Mouse (Mus musculus): ENCODE measurements around the gene Gm10197. TPM values are rescaled to one million over a fixed set of nuclear protein-coding genes. Genes with fewer than 3 reads are reported as not detected.

Gm10197 gene
- polyA plus RNA-seq, 1 experiment = not detected

DNA sequence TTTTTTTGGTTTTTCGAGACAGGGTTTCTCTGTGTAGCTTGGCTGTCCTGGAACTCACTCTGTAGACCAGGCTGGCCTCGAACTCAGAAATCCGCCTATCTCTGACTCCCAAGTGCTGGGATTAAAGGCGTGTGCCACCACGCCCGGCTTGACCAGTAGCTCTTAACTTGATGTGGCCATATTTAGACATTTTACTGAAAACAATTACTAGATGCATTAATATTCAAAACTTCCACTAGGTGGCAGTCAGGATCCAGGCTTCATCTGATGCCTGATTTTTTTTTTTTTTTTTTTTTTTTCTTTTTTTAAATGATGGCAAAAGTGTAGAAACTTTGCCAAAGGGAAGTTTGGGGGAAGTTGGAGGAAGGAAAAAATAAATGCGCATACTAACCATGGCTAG is 23.0 kb upstream of the Gm10197 start:
- TF ChIP-seq POLR2A (IDR thresholded peaks at IDR 0.05; ENCODE audit: extremely low read depth, insufficient read depth, low read length) (no peak), CTCF (IDR thresholded peaks at IDR 0.05; ENCODE audit: extremely low read depth, insufficient read depth, low read length) (peak; percentile 15; the same call in 1 of the 2 replicates)
- Histone ChIP-seq H3K27ac (ENCODE audit: insufficient read depth, low read length) (no peak overlapping the region), H3K4me1 (ENCODE audit: control insufficient read depth, insufficient read depth, low read length) (no peaks in the 10 kb centered on the region), H3K4me3 (ENCODE audit: insufficient read depth, low read length) (no peak overlapping the region)

DNA sequence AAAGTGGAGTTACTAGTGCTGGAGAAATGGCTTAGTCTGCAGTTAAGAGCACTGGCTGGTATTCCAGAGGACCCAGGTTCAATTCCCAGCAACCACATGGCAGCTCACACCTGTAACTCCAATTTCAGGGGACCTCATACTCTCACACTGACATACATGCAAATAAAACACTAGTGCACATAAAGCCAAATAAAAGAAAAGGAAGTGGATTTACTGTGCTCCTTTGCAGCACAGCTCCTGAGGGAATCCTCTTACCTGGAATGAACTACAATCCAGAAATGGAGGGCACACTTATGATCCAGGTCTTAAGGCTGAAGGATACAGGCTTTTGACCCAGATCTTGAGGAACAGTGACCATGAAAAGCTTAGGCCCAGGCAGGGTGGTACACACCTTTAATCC is 22.1 kb upstream of the Gm10197 start:
- no peak overlapping the region for H3K4me3 ChIP-seq (ENCODE audit: insufficient read depth, low read length)
- TF ChIP-seq CTCF (IDR thresholded peaks at IDR 0.05; ENCODE audit: extremely low read depth, insufficient read depth, low read length) (no peak), POLR2A (IDR thresholded peaks at IDR 0.05; ENCODE audit: extremely low read depth, insufficient read depth, low read length) (no peak)
- H3K27ac ChIP-seq (ENCODE audit: insufficient read depth, low read length) = no peak overlapping the region
- H3K4me1 ChIP-seq (ENCODE audit: control insufficient read depth, insufficient read depth, low read length) = no peaks in the 10 kb centered on the region

DNA sequence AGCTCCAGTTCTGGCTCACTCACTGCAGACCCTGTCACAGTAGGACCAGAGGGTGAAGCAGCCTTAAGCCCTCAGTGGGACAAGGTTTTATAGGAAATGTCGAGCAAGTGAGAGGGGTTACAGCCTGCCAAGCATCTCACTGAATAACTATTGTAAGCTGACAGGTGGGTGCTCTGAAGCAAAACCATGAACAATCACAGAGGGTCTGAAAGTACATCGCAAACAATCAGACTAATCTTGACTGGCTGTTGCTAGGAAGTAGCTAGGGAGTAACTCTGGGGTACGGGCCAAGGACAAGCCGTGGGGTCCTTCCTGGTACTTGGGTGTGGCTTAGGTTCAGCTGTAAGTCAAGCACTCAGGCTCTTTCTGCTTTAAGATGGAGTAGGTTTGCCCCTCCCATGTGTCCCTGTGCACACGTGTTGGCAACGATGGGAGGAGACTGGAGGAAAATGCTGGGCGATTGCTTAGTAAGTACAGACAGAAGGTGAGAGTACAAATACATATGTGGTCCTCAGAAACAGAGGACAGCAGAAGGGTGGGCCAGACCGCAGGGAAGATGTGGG is 21.3 kb upstream of the Gm10197 start:
- Histone ChIP-seq H3K27ac (ENCODE audit: insufficient read depth, low read length) (no peak overlapping the region), H3K4me3 (ENCODE audit: insufficient read depth, low read length) (no peak overlapping the region), H3K4me1 (ENCODE audit: control insufficient read depth, insufficient read depth, low read length) (no peaks in the 10 kb centered on the region)
- TF ChIP-seq CTCF (IDR thresholded peaks at IDR 0.05; ENCODE audit: extremely low read depth, insufficient read depth, low read length) (no peak), POLR2A (IDR thresholded peaks at IDR 0.05; ENCODE audit: extremely low read depth, insufficient read depth, low read length) (no peak)

DNA sequence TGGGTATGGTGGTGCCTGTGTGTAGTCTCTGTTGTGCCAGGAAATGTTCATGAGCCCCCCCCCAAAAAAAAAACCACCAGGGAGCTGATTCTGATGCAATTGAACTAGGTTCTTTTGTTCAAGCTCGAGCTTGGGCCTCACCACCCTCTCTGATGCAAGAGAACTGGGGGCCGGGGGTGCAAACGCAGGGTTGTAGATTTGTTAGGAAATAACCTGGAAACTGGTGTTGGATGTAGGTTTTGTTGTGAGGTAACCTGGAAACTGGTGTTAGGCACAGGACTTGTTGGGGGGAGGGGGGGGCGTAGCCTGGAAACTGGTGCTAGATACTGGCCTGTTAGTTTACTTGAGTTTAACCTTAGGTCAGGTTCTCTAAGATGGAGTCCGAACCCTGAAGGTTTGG is 20.2 kb upstream of the Gm10197 start:
- Histone ChIP-seq H3K4me3 (ENCODE audit: insufficient read depth, low read length) (peak overlapping the region; percentile 49; the same call in 1 of the 2 replicates), H3K4me1 (ENCODE audit: control insufficient read depth, insufficient read depth, low read length) (no peaks in the 10 kb centered on the region), H3K27ac (ENCODE audit: insufficient read depth, low read length) (no peak overlapping the region)
- TF ChIP-seq CTCF (IDR thresholded peaks at IDR 0.05; ENCODE audit: extremely low read depth, insufficient read depth, low read length) = no peak
- TF ChIP-seq POLR2A (IDR thresholded peaks at IDR 0.05; ENCODE audit: extremely low read depth, insufficient read depth, low read length) = no peak

GRCm38 (mm10) chr19:53391386-53391785 is 19.8 kb upstream of the Gm10197 start:
- H3K27ac ChIP-seq (ENCODE audit: insufficient read depth, low read length) = no peak overlapping the region
- peak overlapping the region; percentile 49; the same call in 1 of the 2 replicates for H3K4me3 ChIP-seq (ENCODE audit: insufficient read depth, low read length)
- no peaks in the 10 kb centered on the region for H3K4me1 ChIP-seq (ENCODE audit: control insufficient read depth, insufficient read depth, low read length)
- TF ChIP-seq POLR2A (IDR thresholded peaks at IDR 0.05; ENCODE audit: extremely low read depth, insufficient read depth, low read length) (no peak), CTCF (IDR thresholded peaks at IDR 0.05; ENCODE audit: extremely low read depth, insufficient read depth, low read length) (no peak)

DNA sequence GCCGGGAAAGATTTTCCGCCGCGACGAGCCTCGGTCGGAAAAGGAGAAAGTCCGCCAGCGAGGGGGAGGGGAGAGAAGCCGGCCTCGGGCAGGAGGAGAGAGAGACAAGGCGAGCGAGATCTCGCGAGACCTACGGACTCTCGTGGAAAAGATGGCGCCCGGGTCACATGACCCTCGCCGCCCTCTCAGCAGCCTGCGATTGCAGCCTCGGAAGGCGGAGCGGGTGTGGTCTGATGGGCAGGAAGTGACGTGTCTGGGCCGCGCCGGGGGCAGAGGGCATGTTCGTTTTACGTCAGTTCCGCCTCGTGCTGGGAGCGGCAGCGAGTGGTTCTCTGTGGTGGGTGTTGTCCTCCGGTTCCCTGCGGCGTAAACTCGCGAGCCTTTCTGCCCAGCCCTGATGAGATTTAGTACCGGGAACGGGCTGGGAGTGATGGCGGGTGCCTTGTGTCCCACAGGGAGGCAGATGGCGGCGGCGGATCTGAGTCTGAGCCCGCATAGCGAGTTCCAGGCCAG is 19.0 kb upstream of the Gm10197 start, which contains the start of gene Smndc1:
TSS of gene Smndc1 (minus strand) at position 84 of the 513 bp plus-strand sequence.
- Histone ChIP-seq H3K4me1 (ENCODE audit: control insufficient read depth, insufficient read depth, low read length) (no peaks in the 10 kb centered on the region), H3K4me3 (ENCODE audit: insufficient read depth, low read length) (peak within 1 kb of the TSS; percentile 49), H3K27ac (ENCODE audit: insufficient read depth, low read length) (peak within 1 kb of the TSS; percentile 72)
- TF ChIP-seq POLR2A (IDR thresholded peaks at IDR 0.05; ENCODE audit: extremely low read depth, insufficient read depth, low read length) = peak; percentile 78
- TF ChIP-seq CTCF (IDR thresholded peaks at IDR 0.05; ENCODE audit: extremely low read depth, insufficient read depth, low read length) = no peak

- no peak for TF ChIP-seq POLR2A (IDR thresholded peaks at IDR 0.05; ENCODE audit: extremely low read depth, insufficient read depth, low read length)
- TF ChIP-seq CTCF (IDR thresholded peaks at IDR 0.05; ENCODE audit: extremely low read depth, insufficient read depth, low read length) = no peak
- peak overlapping the region; percentile 72 for H3K27ac ChIP-seq (ENCODE audit: insufficient read depth, low read length)
These were observed 18.4 kb upstream of the Gm10197 start for GRCm38 (mm10) chr19:53389851-53390431.

DNA sequence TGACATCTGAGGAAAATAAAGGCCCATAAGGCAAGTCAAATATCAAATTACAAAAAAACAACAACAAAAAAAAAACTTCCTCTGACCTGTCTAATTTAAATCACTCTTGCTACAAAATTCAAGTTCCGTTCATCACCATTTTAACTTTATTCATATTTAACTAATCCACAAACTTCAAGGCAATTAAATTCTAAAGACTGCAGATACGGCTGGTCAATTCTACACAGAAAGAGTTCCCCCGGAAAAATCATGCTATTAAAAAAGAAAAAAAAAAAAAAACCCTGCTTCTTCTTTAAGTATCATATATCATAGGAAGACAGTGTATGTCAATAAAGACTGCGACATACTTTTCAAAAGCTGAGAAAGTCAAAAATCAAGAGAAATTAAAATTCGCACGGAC is 17.9 kb upstream of the Gm10197 start:
- Histone ChIP-seq H3K4me1 (ENCODE audit: control insufficient read depth, insufficient read depth, low read length) (no peaks in the 10 kb centered on the region), H3K27ac (ENCODE audit: insufficient read depth, low read length) (no peak overlapping the region), H3K4me3 (ENCODE audit: insufficient read depth, low read length) (peak overlapping the region; percentile 49)
- TF ChIP-seq POLR2A (IDR thresholded peaks at IDR 0.05; ENCODE audit: extremely low read depth, insufficient read depth, low read length) (no peak), CTCF (IDR thresholded peaks at IDR 0.05; ENCODE audit: extremely low read depth, insufficient read depth, low read length) (no peak)

More at GRCm38 (mm10) chr19:53389851-53390431, 18.4 kb upstream of the Gm10197 start:
- Histone ChIP-seq H3K4me1 (ENCODE audit: control insufficient read depth, insufficient read depth, low read length) (no peaks in the 10 kb centered on the region), H3K4me3 (ENCODE audit: insufficient read depth, low read length) (peak overlapping the region; percentile 49)

GRCm38 (mm10) chr19:53383336-53383735 is 11.8 kb upstream of the Gm10197 start:
- Histone ChIP-seq H3K4me1 (ENCODE audit: control insufficient read depth, insufficient read depth, low read length) (no peaks in the 10 kb centered on the region), H3K27ac (ENCODE audit: insufficient read depth, low read length) (no peak overlapping the region)

DNA sequence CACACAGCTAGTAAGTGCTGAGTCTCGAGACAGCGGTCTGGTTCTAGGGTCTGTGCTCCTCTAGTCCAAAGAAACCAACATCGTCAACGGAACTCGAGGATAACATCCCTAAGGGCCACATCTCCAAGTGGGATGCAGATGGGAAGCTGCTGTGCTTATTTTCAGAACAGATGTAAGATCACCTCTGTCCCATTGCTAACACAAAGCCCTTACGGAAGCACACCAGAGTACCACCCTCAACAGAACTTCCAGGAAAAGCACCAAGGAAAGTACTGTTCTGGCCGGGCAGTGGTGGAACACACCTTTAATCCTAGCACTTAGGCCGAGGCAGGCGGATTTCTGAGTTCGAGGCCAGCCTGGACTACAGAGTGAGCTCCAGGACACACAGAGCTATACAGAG is 6.9 kb upstream of the Gm10197 start:
- TF ChIP-seq CTCF (IDR thresholded peaks at IDR 0.05; ENCODE audit: extremely low read depth, insufficient read depth, low read length) (no peak), POLR2A (IDR thresholded peaks at IDR 0.05; ENCODE audit: extremely low read depth, insufficient read depth, low read length) (no peak)
- H3K4me3 ChIP-seq (ENCODE audit: insufficient read depth, low read length) = no peak overlapping the region
- H3K4me1 ChIP-seq (ENCODE audit: control insufficient read depth, insufficient read depth, low read length) = no peaks in the 10 kb centered on the region
- no peak overlapping the region for H3K27ac ChIP-seq (ENCODE audit: insufficient read depth, low read length)

More at GRCm38 (mm10) chr19:53383336-53383735, 11.8 kb upstream of the Gm10197 start:
- no peak overlapping the region for H3K4me3 ChIP-seq (ENCODE audit: insufficient read depth, low read length)
- no peak for TF ChIP-seq CTCF (IDR thresholded peaks at IDR 0.05; ENCODE audit: extremely low read depth, insufficient read depth, low read length)
- no peak for TF ChIP-seq POLR2A (IDR thresholded peaks at IDR 0.05; ENCODE audit: extremely low read depth, insufficient read depth, low read length)
